Mouse (Mus musculus) large intestine, adult 2 months (tissue): ENCODE data around the gene Ssbp3. TPM values are rescaled to one million over a fixed set of nuclear protein-coding genes. Genes with fewer than 3 reads are reported as not detected.

Experiments used
- DNase-seq: peaks from one replicate; pipeline ENCODE4 v3.0.0-alpha.2; 2012; ENCODE audit warnings: low read depth, low spot score
- WGBS: fragments of 180-500 bp; shearing (Covaris S2); methylation state at CpG from one replicate; pipeline ENCODE4 v1.1.7; 2018; 5-methylcytosine and 5-hydroxymethylcytosine counted together
- polyA plus RNA-seq: library from polyadenylated mRNA; depleted of rRNA; stranded (reverse); fragments of >200 nt; gene quantifications from 2 replicates; pipeline ENCODE4 v1.2.3, GENCODE M21; 2012

Gene Ssbp3
- polyA plus RNA-seq, 1 experiment = 38.0 TPM

- DNase-seq = no peak
- 91% methylated on average over 7 of the region's 7 CpGs for WGBS
These were observed 18.5 kb downstream of the Ssbp3 start for GRCm38 (mm10) chr4:106928961-106929360.

- WGBS = 89% methylated on average over 7 of the region's 7 CpGs
- DNase-seq = no peak
These were observed 22.1 kb downstream of the Ssbp3 start for GRCm38 (mm10) chr4:106932583-106932982.

- no peak for DNase-seq
- 43% methylated on average over 9 of the region's 9 CpGs for WGBS
These were observed 23.4 kb downstream of the Ssbp3 start for GRCm38 (mm10) chr4:106933813-106934482.

- WGBS = 78% methylated on average over 12 of the region's 12 CpGs
- no peak for DNase-seq
These were observed 24.6 kb downstream of the Ssbp3 start for GRCm38 (mm10) chr4:106934931-106935582.

- no peak for DNase-seq
- WGBS = 48% methylated on average over 2 of the region's 2 CpGs
These were observed 25.1 kb downstream of the Ssbp3 start for GRCm38 (mm10) chr4:106935583-106935935.

GRCm38 (mm10) chr4:106936041-106936440 is 25.5 kb downstream of the Ssbp3 start:
- 86% methylated on average over 3 of the region's 3 CpGs for WGBS
- no peak for DNase-seq

GRCm38 (mm10) chr4:106936741-106937140 is 26.2 kb downstream of the Ssbp3 start:
- no peak for DNase-seq
- WGBS = 73% methylated on average over 8 of the region's 8 CpGs

- DNase-seq = no peak
- WGBS = 77% methylated on average over 8 of the region's 8 CpGs
These were observed 28.2 kb downstream of the Ssbp3 start for GRCm38 (mm10) chr4:106938506-106939222.

GRCm38 (mm10) chr4:106939223-106939918 is 28.9 kb downstream of the Ssbp3 start:
- 51% methylated on average over 6 of the region's 6 CpGs for WGBS
- DNase-seq = no peak

- no peak for DNase-seq
- 61% methylated on average over 4 of the region's 4 CpGs for WGBS
These were observed 29.4 kb downstream of the Ssbp3 start for GRCm38 (mm10) chr4:106939919-106940227.

GRCm38 (mm10) chr4:106940945-106941344 is 30.4 kb downstream of the Ssbp3 start:
- WGBS = 88% methylated on average over 6 of the region's 6 CpGs
- no peak for DNase-seq

- DNase-seq = no peak
These were observed 31.0 kb downstream of the Ssbp3 start for GRCm38 (mm10) chr4:106941475-106941874.

- WGBS = 45% methylated on average over 4 of the region's 4 CpGs
- DNase-seq = no peak
These were observed 32.0 kb downstream of the Ssbp3 start for GRCm38 (mm10) chr4:106942491-106942890.

- WGBS = 82% methylated on average over 2 of the region's 2 CpGs
- no peak for DNase-seq
These were observed 33.1 kb downstream of the Ssbp3 start for GRCm38 (mm10) chr4:106943627-106944026.

GRCm38 (mm10) chr4:106944898-106945297 is 34.4 kb downstream of the Ssbp3 start:
- 13% methylated on average over 3 of the region's 3 CpGs for WGBS
- no peak for DNase-seq

- 35% methylated on average over 3 of the region's 3 CpGs for whole genome bisulfite sequencing
- DNase-seq = no peak
These were observed 37.2 kb downstream of the Ssbp3 start for GRCm38 (mm10) chr4:106947741-106948140.

GRCm38 (mm10) chr4:106948546-106948945 is 38.0 kb downstream of the Ssbp3 start:
- WGBS = 33% methylated on average over 7 of the region's 7 CpGs
- DNase-seq = no peak

GRCm38 (mm10) chr4:106949200-106949599 is 38.7 kb downstream of the Ssbp3 start:
- 77% methylated on average over 6 of the region's 6 CpGs for WGBS
- no peak for DNase-seq

GRCm38 (mm10) chr4:106950801-106951200 is 40.3 kb downstream of the Ssbp3 start:
- WGBS = 94% methylated on average over 4 of the region's 4 CpGs
- no peak for DNase-seq

- DNase-seq = no peak
- 59% methylated on average over 4 of the region's 4 CpGs for WGBS
These were observed 41.0 kb downstream of the Ssbp3 start for GRCm38 (mm10) chr4:106951455-106951854.

GRCm38 (mm10) chr4:106953221-106953620 is 42.7 kb downstream of the Ssbp3 start:
- DNase-seq = no peak
